Mouse (Mus musculus) heart, embryonic 14.5 days (tissue): ENCODE measurements around the gene Ttc41. TPM values are rescaled to one million over a fixed set of nuclear protein-coding genes. Genes with fewer than 3 reads are reported as not detected.

Experiments used
- ATAC-seq: fragments of 200-750 bp; cut with Nextera tagmentation; 2 replicates; pipeline ENCODE4 v1.8.0; 2017; ENCODE audit warnings: low read depth, moderate TSS enrichment; ENCODE audit not compliant: insufficient number of reproducible peaks, insufficient read depth, low FRiP score
- H3K27ac ChIP-seq, 2 experiments: fragments of 200-500 bp in 1 of 2; fragments of 300-500 bp in 1 of 2; sonication (generic) in 1 of 2; replicated peaks in 1 of 2; 2 replicates each; pipeline ENCODE4 v1.5.1; 2012 to 2014; ENCODE audit warnings: low read depth in 2 of 2, low read length in 2 of 2, control low read depth in 1 of 2, mild to moderate bottlenecking in 1 of 2, mixed read lengths in 1 of 2; ENCODE audit not compliant: control insufficient read depth in 1 of 2, insufficient read depth in 1 of 2
- H3K27me3 ChIP-seq: fragments of 300-500 bp; sonication (generic); 2 replicates; pipeline ENCODE4 v1.6.1; 2014; ENCODE audit warnings: mild to moderate bottlenecking, low read length, control low read depth; ENCODE audit not compliant: control insufficient read depth, insufficient read depth
- H3K36me3 ChIP-seq: fragments of 300-500 bp; sonication (generic); 2 replicates; pipeline ENCODE4 v1.6.1; 2014; ENCODE audit warnings: mild to moderate bottlenecking, control low read depth, low read length, mixed read lengths; ENCODE audit not compliant: control insufficient read depth, insufficient read depth
- H3K4me1 ChIP-seq, 2 experiments: fragments of 200-500 bp in 1 of 2; fragments of 300-500 bp in 1 of 2; sonication (generic) in 1 of 2; 2 replicates each; pipeline ENCODE4 v1.6.1; 2012 to 2014; ENCODE audit warnings: low read length in 2 of 2, control low read depth in 1 of 2, mixed read lengths in 1 of 2; ENCODE audit not compliant: control insufficient read depth in 2 of 2, insufficient read depth in 2 of 2
- H3K4me2 ChIP-seq: fragments of 300-500 bp; sonication (generic); 2 replicates; pipeline ENCODE4 v1.6.1; 2014; ENCODE audit warnings: mild to moderate bottlenecking, low read length
- H3K4me3 ChIP-seq, 2 experiments: fragments of 200-500 bp in 1 of 2; fragments of 300-500 bp in 1 of 2; sonication (generic) in 1 of 2; 2 replicates each; pipeline ENCODE4 v1.5.1; 2012 to 2014; ENCODE audit warnings: low read length in 2 of 2, mild to moderate bottlenecking in 2 of 2, control low read depth in 1 of 2, low read depth in 1 of 2, moderate library complexity in 1 of 2; ENCODE audit not compliant: control insufficient read depth in 1 of 2, insufficient read depth in 1 of 2
- H3K9ac ChIP-seq: fragments of 300-500 bp; sonication (generic); 2 replicates; pipeline ENCODE4 v1.6.1; 2014; ENCODE audit warnings: mild to moderate bottlenecking, low read length
- H3K9me3 ChIP-seq: fragments of 300-500 bp; sonication (generic); 2 replicates; pipeline ENCODE4 v1.6.1; 2016; ENCODE audit warnings: low read length, control low read depth; ENCODE audit not compliant: control insufficient read depth
- WGBS: fragments of 180-500 bp; shearing (Covaris S2); extraction: QIAGEN DNeasy Blood & Tissue Kit; methylation state at CpG from one replicate; pipeline ENCODE4 v1.1.7; 2014; 5-methylcytosine and 5-hydroxymethylcytosine counted together
- polyA plus RNA-seq: library from polyadenylated mRNA; unstranded; fragments of >200 nt; fragmentation: Nextera tagmentation; extraction: Ambion mirVana; gene quantifications from 2 replicates; pipeline ENCODE4 v1.2.1, GENCODE M21; 2014

Ttc41 gene
- polyA plus RNA-seq, 1 experiment from 2014 or later, result 1.5 TPM

DNA sequence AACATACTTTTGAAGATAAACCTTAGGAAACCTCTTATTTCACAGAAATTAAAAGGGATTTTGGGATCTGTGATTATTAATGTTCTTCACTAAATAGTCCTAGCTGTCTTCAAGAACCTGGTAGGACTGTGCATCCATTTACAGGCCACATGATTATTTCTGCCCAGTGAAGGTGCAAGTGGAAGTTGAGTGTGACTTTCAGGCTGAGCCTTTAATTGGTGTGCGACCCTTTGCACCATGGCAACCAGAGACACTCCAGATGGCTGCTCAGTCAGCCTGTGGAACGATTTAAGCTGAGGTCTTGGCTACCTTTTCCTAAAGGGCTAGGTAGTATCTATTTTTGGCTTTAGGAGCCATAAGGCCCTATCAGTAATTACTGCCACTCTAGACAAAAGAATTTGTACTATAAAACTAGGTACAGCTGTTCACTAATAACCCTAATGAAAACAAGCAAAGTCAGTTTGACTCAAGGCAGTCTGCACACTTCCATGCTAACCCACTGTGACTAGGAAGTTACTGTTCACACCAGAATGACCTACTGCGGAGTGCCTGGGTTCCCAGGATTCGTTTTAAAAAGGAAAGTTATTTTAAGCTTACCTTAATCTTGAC lies 3.2 kb upstream of the Ttc41 start:
- no peaks in the 10 kb centered on the region for H3K9me3 ChIP-seq
- peaks cover 2 to 44% of the 10 kb centered on the region in 2 experiments for H3K4me1 ChIP-seq
- 22% methylated on average over 4 of the region's 4 CpGs for WGBS
- H3K27ac ChIP-seq, result peak overlapping the region in 1 of 2 experiments; percentile 29; a peak in 1 of 4 replicates
- peak overlapping the region in 1 of 2 experiments; percentile 94; a peak in 2 of 4 replicates for H3K4me3 ChIP-seq
- H3K4me2 ChIP-seq, result peak overlapping the region; percentile 94
- no peak for ATAC-seq
- H3K36me3 ChIP-seq, result peaks cover 66% of the 10 kb centered on the region
- no peaks in the 10 kb centered on the region for H3K27me3 ChIP-seq
- H3K9ac ChIP-seq, result peak overlapping the region; percentile 99

DNA sequence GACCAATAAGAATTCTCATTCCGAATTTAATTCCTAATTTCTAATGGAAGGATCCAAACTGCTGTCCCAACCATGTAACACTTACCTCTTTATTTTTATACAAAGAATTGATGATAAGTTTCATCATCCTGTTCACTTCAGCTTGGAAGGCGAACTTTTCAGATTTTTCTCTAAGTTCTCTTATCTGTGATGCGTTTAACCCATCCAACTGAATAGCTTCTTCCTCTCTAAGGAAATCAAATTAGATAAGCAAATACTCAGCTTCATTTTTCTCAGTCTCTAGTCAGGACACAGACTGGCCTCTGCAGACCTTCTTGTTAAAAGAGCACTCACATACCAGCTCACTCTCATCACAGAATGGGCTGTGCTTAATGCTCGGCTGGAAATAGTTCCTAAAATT lies 2.2 kb upstream of the Ttc41 start:
- Histone ChIP-seq H3K36me3 (peaks cover 57% of the 10 kb centered on the region), H3K27me3 (no peaks in the 10 kb centered on the region), H3K4me3 (peak overlapping the region in 1 of 2 experiments; percentile 94; a peak in 3 of 4 replicates), H3K4me1 (peaks cover 2 to 46% of the 10 kb centered on the region in 2 experiments), H3K9ac (peak overlapping the region; percentile 99), H3K4me2 (peak overlapping the region; percentile 94), H3K27ac (no peak overlapping the region), H3K9me3 (no peaks in the 10 kb centered on the region)
- no peak for ATAC-seq
- WGBS, result 41% methylated on average over 4 of the region's 4 CpGs

DNA sequence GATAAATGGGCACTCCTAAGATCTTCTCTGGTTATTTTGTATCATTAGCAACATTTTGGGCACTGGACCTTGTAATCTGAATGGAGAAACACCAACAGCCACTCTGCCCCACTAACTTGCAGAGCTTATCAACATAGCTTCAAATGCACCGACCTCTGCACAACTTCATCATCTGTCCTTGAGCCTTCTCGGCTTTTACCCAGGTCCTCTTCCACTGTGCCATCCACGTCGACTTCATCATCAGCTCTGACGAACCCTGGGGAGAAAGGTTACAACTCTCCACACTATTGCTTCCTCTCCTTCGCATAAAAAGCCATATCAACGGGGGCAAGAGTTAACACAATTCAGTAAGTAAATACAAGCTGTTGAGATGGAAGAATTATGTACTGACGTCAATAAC lies 1.5 kb upstream of the Ttc41 start:
- H3K27ac ChIP-seq, result peak overlapping the region; percentile 80 to 93; a peak in 3 of 4 replicates
- ATAC-seq, result no peak
- peaks cover 2 to 46% of the 10 kb centered on the region in 2 experiments for H3K4me1 ChIP-seq
- 2% methylated on average over 8 of the region's 8 CpGs for WGBS
- H3K9ac ChIP-seq, result peak overlapping the region; percentile 99
- H3K27me3 ChIP-seq, result no peaks in the 10 kb centered on the region
- H3K9me3 ChIP-seq, result no peaks in the 10 kb centered on the region
- H3K4me2 ChIP-seq, result peak overlapping the region; percentile 94
- H3K36me3 ChIP-seq, result peaks cover 49% of the 10 kb centered on the region
- H3K4me3 ChIP-seq, result peak overlapping the region; percentile 77 to 94

DNA sequence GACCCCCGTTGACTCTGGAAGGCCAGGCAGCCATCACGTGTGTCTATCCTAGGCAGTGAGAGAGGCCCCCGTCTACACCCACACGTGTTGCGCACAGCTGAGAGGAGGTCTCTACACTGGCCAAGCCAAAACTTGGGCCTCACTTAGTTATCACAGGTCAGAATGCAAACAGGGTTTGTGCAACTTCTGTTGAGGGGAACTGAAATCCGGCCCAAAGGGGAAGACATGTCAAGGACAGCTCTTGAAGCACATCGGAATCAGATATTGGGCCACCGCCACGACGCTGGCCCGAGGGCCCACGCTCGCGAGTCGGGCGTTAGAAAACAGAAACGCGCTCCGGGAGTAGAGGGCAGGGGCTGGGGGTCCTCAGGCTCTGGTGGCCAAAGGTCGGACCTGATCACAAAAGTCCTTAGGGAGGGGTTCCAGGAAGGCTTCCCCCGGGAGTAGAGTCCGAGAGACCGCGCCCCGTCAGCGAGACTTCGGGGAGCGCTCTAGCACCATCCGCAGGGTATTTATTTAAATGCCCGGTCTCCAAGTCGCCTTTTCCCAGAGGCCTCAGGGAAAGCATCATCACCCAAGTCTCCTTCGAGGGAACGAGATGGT lies 921 bp upstream of the Ttc41 start:
- Histone ChIP-seq H3K27me3 (no peaks in the 10 kb centered on the region), H3K27ac (peak overlapping the region; percentile 80 to 93), H3K9ac (peak overlapping the region; percentile 99), H3K4me3 (peak overlapping the region; percentile 77 to 94), H3K4me1 (peaks cover 2 to 46% of the 10 kb centered on the region in 2 experiments), H3K4me2 (peak overlapping the region; percentile 94), H3K9me3 (no peaks in the 10 kb centered on the region), H3K36me3 (peaks cover 44% of the 10 kb centered on the region)
- ATAC-seq, result peak; percentile 0; the same call in 1 of the 2 replicates
- under 1% methylated on average over 32 of the region's 33 CpGs for WGBS

DNA sequence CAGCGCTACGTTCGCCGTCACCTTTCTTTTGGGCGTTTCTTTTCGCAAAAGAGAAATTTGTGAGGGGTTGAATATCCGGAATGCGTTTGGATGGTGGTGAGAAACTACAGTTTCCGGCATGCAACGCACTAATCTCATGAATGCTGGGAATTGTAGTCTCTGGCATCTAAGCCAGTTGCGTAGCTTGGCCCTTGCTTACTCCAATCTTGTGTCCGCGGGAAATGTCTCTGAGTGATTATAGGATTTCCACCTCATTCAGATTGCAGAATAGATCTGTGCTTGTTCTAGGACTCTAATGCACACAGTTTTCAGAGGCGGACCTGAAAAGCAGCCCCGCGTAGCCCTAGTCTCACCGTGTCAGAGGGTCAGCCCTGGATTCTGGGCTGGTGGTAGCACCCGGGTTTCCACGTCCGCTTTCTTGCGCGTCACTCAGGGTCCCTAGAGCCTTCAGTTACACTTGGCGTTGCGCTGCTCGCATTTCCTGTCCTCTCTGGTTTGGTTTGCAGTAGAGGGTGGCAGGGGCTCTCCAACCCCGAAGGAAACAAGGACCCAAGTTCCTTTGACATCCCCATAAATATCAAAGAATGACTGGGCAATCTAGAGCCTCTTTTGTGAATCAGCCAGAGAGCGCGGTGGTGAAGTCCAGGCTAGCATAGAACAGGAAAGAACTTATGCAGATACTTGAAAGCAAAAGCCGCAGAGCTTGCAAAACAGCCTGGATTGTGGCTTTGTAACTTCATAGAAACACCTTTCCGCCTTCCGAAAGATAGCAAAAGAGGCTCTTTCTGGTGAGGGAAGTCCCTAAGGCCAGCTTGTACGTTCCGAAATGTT lies 526 bp downstream of the Ttc41 start:
- WGBS, result 4% methylated on average over 33 of the region's 33 CpGs
- Histone ChIP-seq H3K4me2 (peak overlapping the region; percentile 76), H3K36me3 (peaks cover 29% of the 10 kb centered on the region), H3K27ac (peak overlapping the region; percentile 97 to 99), H3K4me1 (peaks cover 4 to 38% of the 10 kb centered on the region in 2 experiments), H3K4me3 (peak overlapping the region; percentile 85 to 94), H3K9ac (peak overlapping the region; percentile 84), H3K9me3 (no peaks in the 10 kb centered on the region), H3K27me3 (no peaks in the 10 kb centered on the region)
- ATAC-seq, result peak; percentile 80

DNA sequence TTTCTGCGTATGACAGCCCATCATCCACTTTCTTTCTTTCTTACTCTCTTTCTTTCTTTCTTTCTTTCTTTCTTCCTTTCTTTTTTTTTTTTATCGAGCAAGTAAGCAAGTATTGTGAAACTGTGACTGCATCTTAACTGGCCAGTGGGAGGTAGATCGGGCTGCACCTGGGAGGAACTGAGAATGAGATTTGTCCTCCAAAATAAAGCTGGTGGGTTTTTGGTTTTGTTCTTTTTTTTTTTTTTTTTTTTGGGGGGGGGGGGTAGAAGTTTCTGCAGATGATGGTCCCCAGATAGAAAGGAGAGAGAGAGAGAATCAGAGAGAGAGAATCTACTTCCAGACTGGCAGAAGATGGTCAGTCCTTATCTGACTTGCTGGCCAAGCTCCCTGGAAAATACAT lies 1.5 kb downstream of the Ttc41 start:
- H3K4me1 ChIP-seq, result peaks cover 4 to 30% of the 10 kb centered on the region in 2 experiments
- no peaks in the 10 kb centered on the region for H3K27me3 ChIP-seq
- H3K36me3 ChIP-seq, result peaks cover 20% of the 10 kb centered on the region
- peak overlapping the region in 1 of 2 experiments; percentile 97; a peak in 1 of 4 replicates for H3K27ac ChIP-seq
- H3K4me2 ChIP-seq, result peak overlapping the region; percentile 76
- H3K9me3 ChIP-seq, result no peaks in the 10 kb centered on the region
- ATAC-seq, result no peak
- no peak overlapping the region for H3K4me3 ChIP-seq
- peak overlapping the region; percentile 84; the same call in 1 of the 2 replicates for H3K9ac ChIP-seq
- WGBS, result 84% methylated on average over 3 of the region's 3 CpGs

DNA sequence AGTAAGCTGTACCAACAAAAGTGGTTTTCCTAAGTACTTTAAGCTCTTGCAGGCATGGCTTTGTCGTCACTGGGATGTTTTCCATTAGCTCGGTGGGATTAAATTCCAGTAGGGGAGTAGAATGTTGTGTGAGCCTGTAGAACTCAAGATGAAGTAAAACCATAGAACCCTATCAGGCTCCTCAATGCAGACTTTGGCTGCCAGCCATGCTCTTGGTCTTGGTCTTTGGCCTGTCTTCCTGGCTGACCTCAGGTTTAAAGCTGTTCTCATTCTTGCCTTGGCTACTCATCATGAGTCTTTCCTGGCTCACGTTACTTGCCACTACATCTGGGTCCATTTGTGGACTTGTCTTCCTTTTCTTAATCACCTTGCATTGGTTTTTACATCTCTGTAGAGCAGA lies 6.5 kb downstream of the Ttc41 start:
- Histone ChIP-seq H3K27me3 (no peaks in the 10 kb centered on the region), H3K27ac (no peak overlapping the region), H3K4me2 (no peak overlapping the region), H3K9ac (no peak overlapping the region), H3K9me3 (no peaks in the 10 kb centered on the region), H3K4me1 (peaks cover 2 to 8% of the 10 kb centered on the region in 2 experiments; a peak in 3 of 4 replicates), H3K36me3 (no peaks in the 10 kb centered on the region), H3K4me3 (no peak overlapping the region)
- WGBS, result 57% methylated on average over 3 of the region's 3 CpGs
- no peak for ATAC-seq
